Mouse (Mus musculus) hindbrain, embryonic 16.5 days (tissue): ENCODE data around the gene Slc25a42. TPM values are rescaled to one million over a fixed set of nuclear protein-coding genes. Genes with fewer than 3 reads are reported as not detected.
A peak's percentile ranks its signal among the peaks of the same experiment; 100 is the strongest.

Experiments
- ATAC-seq: fragments of 200-750 bp; cut with Nextera tagmentation; 2 replicates; pipeline ENCODE4 v1.8.0; 2017; ENCODE audit warnings: moderate TSS enrichment, moderate library complexity
- H3K27ac ChIP-seq: fragments of 300-500 bp; sonication (generic); 2 replicates; pipeline ENCODE4 v1.5.1; 2014; ENCODE audit warnings: low read depth, mild to moderate bottlenecking, control low read depth, low read length, moderate library complexity
- H3K27me3 ChIP-seq: fragments of 300-500 bp; sonication (generic); replicated peaks from 2 replicates; pipeline ENCODE4 v1.6.1; 2014; ENCODE audit warnings: low read length; ENCODE audit not compliant: control insufficient read depth, insufficient read depth
- H3K36me3 ChIP-seq: fragments of 300-500 bp; sonication (generic); 2 replicates; pipeline ENCODE4 v1.6.1; 2014; ENCODE audit warnings: mild to moderate bottlenecking, low read length, moderate library complexity, mixed read lengths; ENCODE audit not compliant: control insufficient read depth, insufficient read depth
- H3K4me1 ChIP-seq: fragments of 300-500 bp; sonication (generic); 2 replicates; pipeline ENCODE4 v1.6.1; 2014; ENCODE audit warnings: low read depth, low read length; ENCODE audit not compliant: control insufficient read depth, insufficient read depth
- H3K4me2 ChIP-seq: fragments of 300-500 bp; sonication (generic); 2 replicates; pipeline ENCODE4 v1.6.1; 2014; ENCODE audit warnings: mild to moderate bottlenecking, low read length, control low read depth, moderate library complexity
- H3K4me3 ChIP-seq: fragments of 300-500 bp; sonication (generic); 2 replicates; pipeline ENCODE4 v1.5.1; 2014; ENCODE audit warnings: mild to moderate bottlenecking, low read length, control low read depth, moderate library complexity
- H3K9ac ChIP-seq: fragments of 300-500 bp; sonication (generic); 2 replicates; pipeline ENCODE4 v1.6.1; 2014; ENCODE audit warnings: low read depth, mild to moderate bottlenecking, control low read depth, low read length, moderate library complexity
- H3K9me3 ChIP-seq: fragments of 300-500 bp; sonication (generic); 2 replicates; pipeline ENCODE4 v1.6.1; 2014; ENCODE audit warnings: mild to moderate bottlenecking, low read length, moderate library complexity; ENCODE audit not compliant: control insufficient read depth
- WGBS: fragments of 180-500 bp; shearing (Covaris S2); extraction: QIAGEN DNeasy Blood & Tissue Kit; methylation state at CpG from one replicate; pipeline ENCODE4 v1.1.7; 2014; 5-methylcytosine and 5-hydroxymethylcytosine counted together
- polyA plus RNA-seq: library from polyadenylated mRNA; unstranded; fragments of >200 nt; fragmentation: Nextera tagmentation; extraction: Ambion mirVana; gene quantifications from 2 replicates; pipeline ENCODE4 v1.2.1, GENCODE M21; 2015

The Slc25a42 gene
- polyA plus RNA-seq, 1 experiment from 2014 or later: 9.5 TPM

DNA sequence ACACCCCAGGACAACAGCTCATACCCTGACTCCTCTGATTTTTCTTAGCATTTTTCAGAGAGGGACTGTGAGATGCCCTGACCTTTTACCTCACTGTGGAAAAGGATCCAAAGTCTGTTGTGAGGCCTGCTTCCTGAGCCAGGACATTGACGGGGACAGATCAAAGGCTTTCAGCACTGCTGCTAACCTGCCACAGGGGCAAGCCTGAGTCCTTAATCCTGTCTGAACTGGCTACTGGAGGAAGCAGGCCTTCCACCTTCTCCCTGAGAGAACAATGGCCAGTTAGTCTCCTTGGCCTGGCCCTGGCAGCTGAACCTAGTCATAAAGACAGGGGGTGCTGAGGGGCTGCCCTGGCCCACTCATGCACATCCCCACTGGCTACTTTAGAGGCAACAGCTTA, 4.0 kb downstream of the Slc25a42 start:
- no peak overlapping the region for H3K4me2 ChIP-seq
- no peak overlapping the region for H3K27ac ChIP-seq
- H3K9ac ChIP-seq: no peak overlapping the region
- H3K27me3 ChIP-seq: peaks cover 2% of the 10 kb centered on the region; the same call in 1 of the 2 replicates
- H3K9me3 ChIP-seq: no peaks in the 10 kb centered on the region
- H3K4me3 ChIP-seq: no peak overlapping the region
- H3K36me3 ChIP-seq: no peaks in the 10 kb centered on the region
- ATAC-seq: no peak
- H3K4me1 ChIP-seq: peaks cover 15% of the 10 kb centered on the region
- WGBS: 71% methylated on average over 1 of the region's 1 CpGs

DNA sequence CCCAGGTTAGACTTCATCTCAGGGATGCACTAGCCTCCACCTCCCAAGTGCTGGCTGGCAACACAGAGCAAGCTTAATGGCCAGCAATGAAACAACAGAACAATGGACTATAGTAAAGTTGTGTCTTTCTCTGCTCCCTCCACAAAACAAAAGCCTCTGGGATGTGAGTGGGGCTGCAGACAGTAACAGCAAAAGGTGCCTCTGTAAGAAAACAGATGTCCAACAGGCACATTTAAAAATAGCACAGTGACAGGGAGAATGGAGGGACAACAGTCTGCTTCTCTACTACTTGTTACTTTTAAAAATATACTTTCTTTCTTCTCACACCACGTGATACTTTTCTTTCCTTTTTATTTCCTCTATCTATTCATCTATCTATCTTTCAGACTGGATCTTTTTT, 7.3 kb downstream of the Slc25a42 start:
- Histone ChIP-seq H3K4me1 (peaks cover 2% of the 10 kb centered on the region; the same call in 1 of the 2 replicates), H3K27ac (no peak overlapping the region), H3K9me3 (no peaks in the 10 kb centered on the region), H3K36me3 (no peaks in the 10 kb centered on the region), H3K9ac (no peak overlapping the region), H3K4me3 (no peak overlapping the region), H3K27me3 (no peaks in the 10 kb centered on the region), H3K4me2 (no peak overlapping the region)
- ATAC-seq: no peak
- 50% methylated on average over 1 of the region's 1 CpGs for WGBS

DNA sequence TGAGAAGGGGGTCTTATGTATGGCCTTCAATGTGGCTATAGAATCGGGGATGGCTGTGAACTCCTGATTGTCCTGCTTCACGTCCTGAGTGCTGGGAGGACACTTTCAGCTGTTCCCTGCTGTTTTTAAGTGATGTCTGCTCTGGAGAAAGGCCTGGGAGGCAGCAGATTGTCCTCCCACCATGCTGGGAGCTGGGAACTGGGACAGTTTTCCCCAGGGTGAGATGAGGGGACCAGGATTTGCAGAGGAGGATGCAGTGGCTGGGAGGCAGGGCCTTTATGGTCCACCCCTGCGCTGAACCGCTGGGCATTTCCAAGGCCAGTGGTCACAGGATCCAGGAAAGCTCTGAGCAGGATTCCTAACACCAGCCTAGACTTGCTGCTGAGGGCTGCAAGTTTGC, 9.0 kb downstream of the Slc25a42 start:
- no peaks in the 10 kb centered on the region for H3K36me3 ChIP-seq
- ATAC-seq: no peak
- no peak overlapping the region for H3K4me3 ChIP-seq
- H3K4me2 ChIP-seq: no peak overlapping the region
- peaks cover 2% of the 10 kb centered on the region; the same call in 1 of the 2 replicates for H3K4me1 ChIP-seq
- WGBS: 71% methylated on average over 4 of the region's 4 CpGs
- no peak overlapping the region for H3K9ac ChIP-seq
- H3K27me3 ChIP-seq: no peaks in the 10 kb centered on the region
- H3K9me3 ChIP-seq: no peaks in the 10 kb centered on the region
- no peak overlapping the region for H3K27ac ChIP-seq

DNA sequence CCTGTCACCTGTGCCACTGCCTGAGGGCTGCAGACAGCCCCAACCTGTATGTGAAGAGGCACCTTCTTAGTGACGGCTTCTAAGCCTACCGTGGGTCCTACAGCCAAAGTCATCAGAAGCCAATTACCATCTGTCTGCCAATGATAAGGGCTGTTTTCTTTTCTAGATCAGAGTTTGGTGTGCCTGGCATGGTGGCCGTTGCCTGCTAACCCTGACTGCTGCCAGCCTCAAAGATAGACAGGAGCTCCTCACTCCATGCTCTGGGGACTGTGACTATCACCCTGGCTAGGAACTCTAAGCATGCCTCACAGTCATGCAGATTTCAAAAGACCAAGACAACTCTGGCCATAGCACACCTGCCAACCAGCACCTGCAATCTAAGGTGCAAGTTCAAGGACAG, 10.7 kb downstream of the Slc25a42 start:
- H3K4me2 ChIP-seq: no peak overlapping the region
- no peaks in the 10 kb centered on the region for H3K36me3 ChIP-seq
- no peaks in the 10 kb centered on the region for H3K27me3 ChIP-seq
- 91% methylated on average over 3 of the region's 3 CpGs for WGBS
- H3K4me1 ChIP-seq: peaks cover 2% of the 10 kb centered on the region; the same call in 1 of the 2 replicates
- no peak overlapping the region for H3K27ac ChIP-seq
- no peak overlapping the region for H3K4me3 ChIP-seq
- no peak overlapping the region for H3K9ac ChIP-seq
- no peak for ATAC-seq
- no peaks in the 10 kb centered on the region for H3K9me3 ChIP-seq

DNA sequence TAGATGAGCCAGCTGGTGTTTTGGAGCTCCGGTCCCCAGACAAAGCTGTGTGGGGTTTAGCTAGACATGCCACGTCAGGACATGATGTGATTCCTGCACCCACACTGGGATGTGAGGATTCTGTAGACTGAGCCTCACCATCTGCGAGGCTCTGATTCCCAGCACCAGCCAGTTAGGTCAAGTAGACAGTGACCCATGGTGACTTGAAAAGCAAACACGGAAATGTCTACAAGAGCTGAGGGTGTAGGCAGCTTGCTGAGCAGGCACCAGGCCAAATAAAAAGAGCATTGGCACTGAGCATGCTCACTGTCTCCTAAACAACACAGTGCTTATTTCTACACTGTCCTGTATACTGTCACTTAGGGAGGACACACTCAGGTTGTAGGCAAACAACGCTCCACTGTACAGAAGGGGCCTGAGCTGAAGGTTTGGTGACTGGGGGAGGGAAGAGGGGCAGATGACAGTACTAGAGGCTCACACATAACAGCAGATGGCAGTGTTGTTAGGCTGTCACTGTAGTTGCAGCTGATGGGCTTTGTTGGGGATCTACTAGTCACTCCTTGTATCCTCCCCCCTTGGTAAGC, 11.9 kb downstream of the Slc25a42 start:
- no peak overlapping the region for H3K4me2 ChIP-seq
- H3K4me3 ChIP-seq: no peak overlapping the region
- no peaks in the 10 kb centered on the region for H3K36me3 ChIP-seq
- ATAC-seq: peak; percentile 66
- H3K4me1 ChIP-seq: peaks cover 2% of the 10 kb centered on the region; the same call in 1 of the 2 replicates
- no peaks in the 10 kb centered on the region for H3K9me3 ChIP-seq
- no peaks in the 10 kb centered on the region for H3K27me3 ChIP-seq
- no peak overlapping the region for H3K9ac ChIP-seq
- no peak overlapping the region; the same call in 1 of the 2 replicates for H3K27ac ChIP-seq
- WGBS: 58% methylated on average over 5 of the region's 5 CpGs

DNA sequence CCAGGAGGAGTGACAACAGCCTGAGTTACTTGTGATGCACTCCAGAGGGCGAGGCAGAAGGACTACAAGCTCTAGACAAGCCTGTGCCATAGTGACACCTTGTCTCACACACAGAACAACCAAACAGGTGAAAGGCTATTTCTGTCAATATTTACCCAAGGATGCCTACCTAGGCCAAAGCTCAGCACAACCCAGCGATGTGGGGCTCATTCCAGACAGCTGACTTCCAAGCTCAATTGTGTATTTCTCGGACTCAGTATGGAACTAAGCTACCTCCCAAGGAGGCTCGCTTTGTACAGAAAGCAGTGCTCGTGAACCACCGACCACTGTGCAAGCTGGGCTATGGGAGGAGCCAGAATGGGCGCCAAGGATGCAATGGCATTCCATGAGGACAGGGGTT, 14.5 kb downstream of the Slc25a42 start:
- no peaks in the 10 kb centered on the region for H3K27me3 ChIP-seq
- no peaks in the 10 kb centered on the region for H3K36me3 ChIP-seq
- 48% methylated on average over 7 of the region's 7 CpGs for WGBS
- H3K4me1 ChIP-seq: peaks cover 2% of the 10 kb centered on the region; the same call in 1 of the 2 replicates
- no peak for ATAC-seq
- H3K9me3 ChIP-seq: no peaks in the 10 kb centered on the region
- H3K4me2 ChIP-seq: no peak overlapping the region
- no peak overlapping the region for H3K4me3 ChIP-seq
- H3K27ac ChIP-seq: no peak overlapping the region
- no peak overlapping the region for H3K9ac ChIP-seq

DNA sequence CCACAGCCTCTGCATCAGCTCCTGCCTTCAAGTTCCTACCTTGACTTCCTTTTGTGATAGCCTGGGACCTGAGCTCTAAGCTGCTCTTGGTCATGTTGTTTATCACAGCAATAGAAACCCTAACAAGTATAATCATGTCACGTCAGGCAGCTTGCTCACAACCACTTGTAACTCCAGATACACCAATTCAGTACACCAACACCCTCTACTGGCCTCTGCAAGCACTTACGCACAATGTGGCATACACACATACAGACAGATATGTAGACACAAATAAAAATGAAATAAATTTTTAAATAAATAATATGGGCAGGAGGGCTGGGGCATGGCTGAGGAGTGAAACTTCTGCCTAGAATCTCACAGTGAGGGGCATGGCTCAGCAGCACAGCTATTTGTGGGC, 16.3 kb downstream of the Slc25a42 start:
- Histone ChIP-seq H3K36me3 (no peaks in the 10 kb centered on the region), H3K4me1 (peaks cover 2% of the 10 kb centered on the region; the same call in 1 of the 2 replicates), H3K27ac (no peak overlapping the region), H3K9ac (no peak overlapping the region), H3K4me3 (no peak overlapping the region), H3K27me3 (no peaks in the 10 kb centered on the region), H3K9me3 (no peaks in the 10 kb centered on the region), H3K4me2 (no peak overlapping the region)
- ATAC-seq: no peak
- 82% methylated on average over 2 of the region's 2 CpGs for WGBS

DNA sequence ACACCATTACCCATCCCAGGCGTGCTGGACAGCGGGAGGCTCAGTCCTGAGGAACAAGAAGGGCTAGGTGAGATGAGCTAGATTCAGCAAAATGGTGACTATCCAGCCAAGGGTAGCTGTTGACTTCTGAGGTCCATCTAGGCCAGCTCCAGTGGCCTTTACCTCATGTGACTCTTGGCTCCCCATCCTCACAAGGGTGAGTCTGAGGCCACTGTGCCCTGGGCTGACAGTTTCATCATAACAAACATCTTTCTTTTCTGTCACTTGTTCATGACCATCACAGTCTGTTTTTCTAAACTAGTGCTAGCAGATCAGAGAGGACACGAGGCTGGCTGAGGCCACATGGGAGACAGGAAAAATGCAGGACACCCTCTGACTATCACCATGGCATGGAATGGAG, 17.9 kb downstream of the Slc25a42 start:
- WGBS: 93% methylated on average over 3 of the region's 3 CpGs
- Histone ChIP-seq H3K4me3 (no peak overlapping the region), H3K9me3 (no peaks in the 10 kb centered on the region), H3K36me3 (no peaks in the 10 kb centered on the region), H3K4me2 (no peak overlapping the region), H3K27me3 (no peaks in the 10 kb centered on the region), H3K4me1 (no peaks in the 10 kb centered on the region; the same call in 1 of the 2 replicates), H3K9ac (no peak overlapping the region), H3K27ac (no peak overlapping the region)
- no peak for ATAC-seq

DNA sequence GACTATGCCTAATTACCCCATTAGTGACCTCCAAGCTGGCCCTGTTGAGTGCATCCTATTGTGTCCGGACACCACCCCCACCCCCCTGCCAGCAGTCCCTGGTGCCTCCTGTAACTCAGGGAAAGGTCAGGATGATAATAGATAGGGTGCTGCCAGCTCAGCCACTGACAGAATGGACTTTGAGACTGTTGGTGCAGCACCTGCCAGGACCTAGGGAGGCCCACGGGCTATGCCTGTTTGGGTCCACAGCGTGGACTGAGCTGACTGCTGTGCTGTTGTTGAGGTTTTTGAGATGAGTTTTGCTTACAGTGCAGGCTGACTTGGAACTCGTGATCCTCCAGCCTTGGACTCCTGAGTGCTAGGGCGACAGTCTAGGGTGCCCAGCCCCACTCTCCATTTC, 18.9 kb downstream of the Slc25a42 start:
- Histone ChIP-seq H3K27ac (no peak overlapping the region), H3K27me3 (no peaks in the 10 kb centered on the region), H3K9ac (no peak overlapping the region), H3K4me1 (no peaks in the 10 kb centered on the region; the same call in 1 of the 2 replicates), H3K4me3 (no peak overlapping the region), H3K4me2 (no peak overlapping the region), H3K9me3 (no peaks in the 10 kb centered on the region), H3K36me3 (no peaks in the 10 kb centered on the region; the same call in none of the 2 replicates)
- 64% methylated on average over 5 of the region's 5 CpGs for WGBS
- no peak for ATAC-seq
